Mouse (Mus musculus): Measurements from ENCODE around the gene Cmbl. TPM values are rescaled to one million over a fixed set of nuclear protein-coding genes. Genes with fewer than 3 reads are reported as not detected.

Gene Cmbl
- total and polyA plus RNA-seq, 2 experiments, result 374 to 434 TPM

DNA sequence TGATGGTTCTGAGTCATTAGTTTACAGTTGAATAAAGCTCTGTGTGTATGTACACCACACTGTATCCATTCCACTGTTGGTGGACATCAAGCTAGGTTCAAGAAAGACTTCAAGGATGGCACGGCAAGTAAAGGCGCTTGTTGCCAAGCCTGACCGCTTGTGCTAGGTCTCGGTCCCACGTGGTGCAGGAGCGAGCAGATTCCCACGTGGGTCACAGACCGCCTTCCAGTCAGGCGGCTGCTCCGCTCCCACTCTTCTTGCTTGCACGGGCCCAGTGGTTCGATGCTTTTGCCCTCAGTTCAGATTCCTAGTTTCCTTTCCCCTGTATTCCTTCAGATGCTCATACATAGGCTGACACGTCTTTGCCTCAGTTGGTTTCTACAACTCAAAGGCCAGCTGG lies 37.9 kb downstream of the Cmbl start:
- no peak for DNase-seq (ENCODE audit: extremely low read depth, low read depth, low spot score)
- Histone ChIP-seq H3K27ac (replicated peaks; ENCODE audit: insufficient read depth, low read depth, low read length) (no peak overlapping the region), H3K36me3 (ENCODE audit: control insufficient read depth, insufficient read depth, low read length) (peaks cover under 1% of the 10 kb centered on the region; the same call in 1 of the 2 replicates), H3K4me3 (ENCODE audit: insufficient read depth, low read depth, low read length) (no peak overlapping the region), H3K27me3 (ENCODE audit: control insufficient read depth, insufficient read depth, low read length) (no peaks in the 10 kb centered on the region), H3K4me1 (ENCODE audit: control insufficient read depth, insufficient read depth, low read length) (peaks cover 22% of the 10 kb centered on the region), H3K9ac (ENCODE audit: low read depth, low read length) (no peak overlapping the region), H3K79me2 (ENCODE audit: control insufficient read depth, insufficient read depth, low read length) (peaks cover 23% of the 10 kb centered on the region)
- WGBS, result 80% methylated on average over 13 of the region's 13 CpGs
- TF ChIP-seq POLR2A (IDR thresholded peaks at IDR 0.05; ENCODE audit: extremely low read depth, insufficient read depth, low read length) (no peak), CTCF (IDR thresholded peaks at IDR 0.05; ENCODE audit: low read depth, low read length) (no peak)

GRCm38 (mm10) chr15:31606821-31607220 lies 41.6 kb downstream of the Cmbl start:
- TF ChIP-seq CTCF (IDR thresholded peaks at IDR 0.05; ENCODE audit: low read depth, low read length) (no peak), POLR2A (IDR thresholded peaks at IDR 0.05; ENCODE audit: extremely low read depth, insufficient read depth, low read length) (no peak)
- Histone ChIP-seq H3K36me3 (ENCODE audit: control insufficient read depth, insufficient read depth, low read length) (no peaks in the 10 kb centered on the region; the same call in 1 of the 2 replicates), H3K27me3 (ENCODE audit: control insufficient read depth, insufficient read depth, low read length) (no peaks in the 10 kb centered on the region), H3K4me1 (ENCODE audit: control insufficient read depth, insufficient read depth, low read length) (peaks cover 11% of the 10 kb centered on the region), H3K27ac (replicated peaks; ENCODE audit: insufficient read depth, low read depth, low read length) (peak overlapping the region; percentile 72), H3K4me3 (ENCODE audit: insufficient read depth, low read depth, low read length) (no peak overlapping the region), H3K9ac (ENCODE audit: low read depth, low read length) (no peak overlapping the region), H3K79me2 (ENCODE audit: control insufficient read depth, insufficient read depth, low read length) (no peaks in the 10 kb centered on the region; the same call in 1 of the 2 replicates)
- DNase-seq (ENCODE audit: extremely low read depth, low read depth, low spot score), result peak; percentile 95
- WGBS, result 24% methylated on average over 6 of the region's 6 CpGs

DNA sequence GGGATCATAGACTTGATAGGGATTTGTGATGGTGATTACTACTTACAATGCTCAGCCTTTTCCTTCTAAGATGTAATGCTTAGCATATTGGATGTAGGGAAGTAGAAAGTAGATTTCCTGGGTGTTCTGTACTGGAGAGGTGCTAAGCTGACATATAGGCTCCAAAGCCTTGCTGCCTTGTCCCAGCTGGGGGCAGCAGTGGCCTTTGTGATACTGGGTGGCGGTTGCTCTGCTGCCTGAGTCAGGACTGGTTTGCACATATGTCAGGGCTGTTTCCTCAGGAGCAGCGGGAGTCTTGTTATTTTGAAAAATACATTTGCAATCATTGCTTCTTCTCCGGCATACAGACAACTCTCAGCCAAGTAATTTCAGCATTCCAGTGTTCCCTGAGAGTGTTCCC lies 45.8 kb downstream of the Cmbl start:
- no peak overlapping the region for H3K9ac ChIP-seq (ENCODE audit: low read depth, low read length)
- no peak overlapping the region for H3K4me3 ChIP-seq (ENCODE audit: insufficient read depth, low read depth, low read length)
- no peak overlapping the region for H3K27ac ChIP-seq (replicated peaks; ENCODE audit: insufficient read depth, low read depth, low read length)
- no peaks in the 10 kb centered on the region; the same call in 1 of the 2 replicates for H3K36me3 ChIP-seq (ENCODE audit: control insufficient read depth, insufficient read depth, low read length)
- no peaks in the 10 kb centered on the region; the same call in 1 of the 2 replicates for H3K79me2 ChIP-seq (ENCODE audit: control insufficient read depth, insufficient read depth, low read length)
- no peak for DNase-seq (ENCODE audit: extremely low read depth, low read depth, low spot score)
- 81% methylated on average over 3 of the region's 3 CpGs for WGBS
- H3K27me3 ChIP-seq (ENCODE audit: control insufficient read depth, insufficient read depth, low read length), result no peaks in the 10 kb centered on the region
- TF ChIP-seq POLR2A (IDR thresholded peaks at IDR 0.05; ENCODE audit: extremely low read depth, insufficient read depth, low read length), result no peak
- peak; percentile 61 for TF ChIP-seq CTCF (IDR thresholded peaks at IDR 0.05; ENCODE audit: low read depth, low read length)
- peaks cover 7% of the 10 kb centered on the region for H3K4me1 ChIP-seq (ENCODE audit: control insufficient read depth, insufficient read depth, low read length)

DNA sequence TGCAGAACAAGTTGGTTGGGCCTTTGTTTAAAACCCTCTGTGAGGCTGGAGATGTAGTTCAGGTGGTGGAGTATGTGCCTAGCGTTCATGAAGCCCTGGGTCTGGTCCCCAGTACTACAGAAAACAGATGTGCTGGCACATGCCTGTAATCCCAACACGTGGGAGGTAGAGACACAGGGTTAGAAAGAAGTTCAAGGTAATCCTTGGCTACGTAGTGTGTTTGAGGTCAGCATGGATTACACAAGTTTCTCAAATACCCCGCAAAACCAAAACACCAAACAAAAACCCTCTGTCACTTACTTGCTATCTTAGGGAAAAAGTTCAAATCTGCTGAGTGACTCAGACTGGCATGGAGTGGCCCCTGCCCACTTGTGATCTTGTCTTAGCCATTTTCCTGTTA lies 46.8 kb downstream of the Cmbl start:
- peak; percentile 87 for DNase-seq (ENCODE audit: extremely low read depth, low read depth, low spot score)
- TF ChIP-seq POLR2A (IDR thresholded peaks at IDR 0.05; ENCODE audit: extremely low read depth, insufficient read depth, low read length) (no peak), CTCF (IDR thresholded peaks at IDR 0.05; ENCODE audit: low read depth, low read length) (no peak)
- peaks cover 1% of the 10 kb centered on the region; the same call in 1 of the 2 replicates for H3K36me3 ChIP-seq (ENCODE audit: control insufficient read depth, insufficient read depth, low read length)
- peaks cover 6% of the 10 kb centered on the region for H3K4me1 ChIP-seq (ENCODE audit: control insufficient read depth, insufficient read depth, low read length)
- 33% methylated on average over 4 of the region's 4 CpGs for WGBS
- H3K27me3 ChIP-seq (ENCODE audit: control insufficient read depth, insufficient read depth, low read length), result no peaks in the 10 kb centered on the region
- no peak overlapping the region; the same call in 1 of the 2 replicates for H3K27ac ChIP-seq (replicated peaks; ENCODE audit: insufficient read depth, low read depth, low read length)
- no peak overlapping the region for H3K9ac ChIP-seq (ENCODE audit: low read depth, low read length)
- H3K4me3 ChIP-seq (ENCODE audit: insufficient read depth, low read depth, low read length), result no peak overlapping the region
- no peaks in the 10 kb centered on the region; the same call in 1 of the 2 replicates for H3K79me2 ChIP-seq (ENCODE audit: control insufficient read depth, insufficient read depth, low read length)

GRCm38 (mm10) chr15:31613826-31614453 lies 48.8 kb downstream of the Cmbl start:
- TF ChIP-seq POLR2A (IDR thresholded peaks at IDR 0.05; ENCODE audit: extremely low read depth, insufficient read depth, low read length) (no peak), CTCF (IDR thresholded peaks at IDR 0.05; ENCODE audit: low read depth, low read length) (no peak)
- H3K4me1 ChIP-seq (ENCODE audit: control insufficient read depth, insufficient read depth, low read length), result no peaks in the 10 kb centered on the region; the same call in 1 of the 2 replicates
- 92% methylated on average over 6 of the region's 6 CpGs for WGBS
- no peak overlapping the region for H3K4me3 ChIP-seq (ENCODE audit: insufficient read depth, low read depth, low read length)
- H3K9ac ChIP-seq (ENCODE audit: low read depth, low read length), result no peak overlapping the region
- no peaks in the 10 kb centered on the region for H3K79me2 ChIP-seq (ENCODE audit: control insufficient read depth, insufficient read depth, low read length)
- DNase-seq (ENCODE audit: extremely low read depth, low read depth, low spot score), result no peak
- H3K36me3 ChIP-seq (ENCODE audit: control insufficient read depth, insufficient read depth, low read length), result peaks cover 17% of the 10 kb centered on the region
- no peaks in the 10 kb centered on the region for H3K27me3 ChIP-seq (ENCODE audit: control insufficient read depth, insufficient read depth, low read length)
- no peak overlapping the region for H3K27ac ChIP-seq (replicated peaks; ENCODE audit: insufficient read depth, low read depth, low read length)

DNA sequence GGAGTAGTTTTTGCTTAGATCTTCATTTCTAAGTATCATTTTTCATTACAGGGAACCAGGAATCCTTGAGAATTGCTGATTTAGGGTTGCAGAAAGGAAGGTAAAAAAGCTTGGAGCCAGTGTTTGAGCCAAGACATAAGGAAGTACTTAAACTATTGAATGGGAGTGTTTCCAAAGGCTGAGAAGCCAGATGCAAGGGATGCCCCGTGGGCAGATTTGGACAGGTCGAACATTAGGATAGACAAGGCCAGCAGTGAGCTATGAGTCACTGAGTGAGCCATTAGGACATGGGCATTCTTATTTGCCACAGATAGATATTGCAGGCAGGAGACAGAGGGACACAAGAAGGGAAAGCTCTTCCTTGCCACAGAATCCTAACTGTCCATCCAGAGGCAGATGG lies 49.5 kb downstream of the Cmbl start:
- TF ChIP-seq POLR2A (IDR thresholded peaks at IDR 0.05; ENCODE audit: extremely low read depth, insufficient read depth, low read length) (no peak), CTCF (IDR thresholded peaks at IDR 0.05; ENCODE audit: low read depth, low read length) (no peak)
- Histone ChIP-seq H3K27me3 (ENCODE audit: control insufficient read depth, insufficient read depth, low read length) (no peaks in the 10 kb centered on the region), H3K4me3 (ENCODE audit: insufficient read depth, low read depth, low read length) (no peak overlapping the region), H3K79me2 (ENCODE audit: control insufficient read depth, insufficient read depth, low read length) (no peaks in the 10 kb centered on the region), H3K36me3 (ENCODE audit: control insufficient read depth, insufficient read depth, low read length) (peaks cover 20% of the 10 kb centered on the region), H3K9ac (ENCODE audit: low read depth, low read length) (no peak overlapping the region), H3K4me1 (ENCODE audit: control insufficient read depth, insufficient read depth, low read length) (no peaks in the 10 kb centered on the region; the same call in 1 of the 2 replicates), H3K27ac (replicated peaks; ENCODE audit: insufficient read depth, low read depth, low read length) (no peak overlapping the region)
- DNase-seq (ENCODE audit: extremely low read depth, low read depth, low spot score), result no peak
- WGBS, result 80% methylated on average over 2 of the region's 2 CpGs
